In the genomic region with DNA sequence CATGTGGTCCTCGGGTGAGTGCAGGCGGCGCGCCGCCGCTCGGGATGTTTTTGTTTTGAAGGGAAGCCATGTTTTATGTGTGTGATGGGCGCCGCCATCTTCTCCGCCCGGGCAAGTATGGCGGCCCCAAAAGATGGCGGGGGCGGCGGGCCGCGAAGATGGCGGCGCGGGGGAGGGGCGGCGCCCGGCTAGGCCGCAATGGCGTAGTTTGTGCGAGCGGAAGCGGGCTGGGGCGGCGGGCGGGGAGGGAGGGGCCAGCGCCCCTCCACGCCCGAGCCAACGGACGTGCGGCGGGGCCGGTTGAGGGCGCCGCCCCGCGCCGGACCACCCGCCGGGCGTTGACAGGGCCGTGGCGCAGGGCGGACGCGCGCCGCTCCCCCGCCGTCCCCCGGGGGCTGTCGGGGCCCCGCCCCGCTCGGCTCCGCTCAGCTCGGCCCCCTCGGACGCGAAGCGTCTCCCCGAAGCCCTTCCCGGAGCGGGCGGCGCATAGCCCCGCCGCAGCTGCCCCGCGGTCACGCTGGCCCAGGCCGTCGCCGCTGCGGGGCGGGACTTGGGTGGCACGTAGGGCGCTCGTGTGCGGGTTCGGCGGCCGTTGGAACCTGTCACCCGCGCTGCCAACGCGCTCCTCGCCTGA, we compare ENCODE assay signal across 8 mouse cellular contexts. TPM values are rescaled to one million over a fixed set of nuclear protein-coding genes. Genes with fewer than 3 reads are reported as not detected.
DNase-seq lines count a peak whose midpoint lies in the region; ATAC-seq and TF ChIP-seq lines count a peak whose summit lies in the region.

No protein-coding gene starts in this region.

- H3K4me1 ChIP-seq in G1E (ENCODE audit: insufficient read depth, low read depth, low read length), result peaks cover 54% of the 10 kb centered on the region
- peaks cover 50% of the 10 kb centered on the region for H3K4me1 ChIP-seq in forebrain, embryonic 15.5 days
- peaks cover 17% of the 10 kb centered on the region for H3K4me1 ChIP-seq in lung, embryonic 16.5 days (replicated peaks; ENCODE audit: control insufficient read depth, insufficient read depth, low read length)
- 0 out of 2 replicates have a peak, but pooled peaks cover 2% of the 10 kb centered on the region for H3K4me1 ChIP-seq in thymus, adult 2 months (replicated peaks; ENCODE audit: control insufficient read depth, insufficient read depth, low read length)

- H3K36me3 ChIP-seq in G1E (replicated peaks), result peaks cover 44% of the 10 kb centered on the region
- no peaks in the 10 kb centered on the region for H3K36me3 ChIP-seq in forebrain, embryonic 15.5 days
- H3K36me3 ChIP-seq in lung, embryonic 16.5 days (ENCODE audit: control insufficient read depth, insufficient read depth, low read length), result no peaks in the 10 kb centered on the region; the same call in 1 of the 2 replicates
- H3K36me3 ChIP-seq in thymus, adult 2 months (ENCODE audit: control insufficient read depth, insufficient read depth, low read length), result no peaks in the 10 kb centered on the region

- H3K4me3 ChIP-seq in G1E (ENCODE audit: low read depth, low read length), result peak overlapping the region; percentile 100
- H3K4me3 ChIP-seq in forebrain, embryonic 15.5 days, result peak overlapping the region; percentile 97
- H3K4me3 ChIP-seq in lung, embryonic 16.5 days (ENCODE audit: low read length), result peak overlapping the region; percentile 98
- peak overlapping the region; percentile 91 for H3K4me3 ChIP-seq in thymus, adult 2 months (ENCODE audit: control insufficient read depth, insufficient read depth, low read length)

- TF ChIP-seq POLR2A in thymus, adult 2 months (IDR thresholded peaks at IDR 0.05; ENCODE audit: control insufficient read depth, extremely low read depth, insufficient read depth, low read length, poor library complexity), result 0 out of 2 replicates have a peak, but pooled peaks have one; percentile 46

- ATAC-seq in G1E (ENCODE audit: extremely low read depth, insufficient number of reproducible peaks, low FRiP score, poor library complexity, severe bottlenecking), result peak; percentile 16
- peak; percentile 74 for ATAC-seq in forebrain, embryonic 15.5 days (replicated peaks)
- ATAC-seq in lung, embryonic 16.5 days (ENCODE audit: low read depth), result peak; percentile 67

- intact Hi-C loops in heart, postnatal 36 days (cut with DNase I), result loop anchor here (2.0 to 10.0 kb wide), 4 partner anchors 37 to 609 kb away; a partner anchor contains a TSS

- under 1% methylated on average over 58 of the region's 94 CpGs for WGBS in forebrain, embryonic 15.5 days
- under 1% methylated on average over 57 of the region's 94 CpGs for WGBS in lung, embryonic 16.5 days
- under 1% methylated on average over 79 of the region's 94 CpGs for WGBS in thymus, adult 2 months

- no peaks in the 10 kb centered on the region for H3K27me3 ChIP-seq in G1E (ENCODE audit: insufficient read depth, low read length)
- H3K27me3 ChIP-seq in forebrain, embryonic 15.5 days, result no peaks in the 10 kb centered on the region
- no peaks in the 10 kb centered on the region for H3K27me3 ChIP-seq in lung, embryonic 16.5 days (ENCODE audit: control insufficient read depth, insufficient read depth, low read depth, low read length)
- no peaks in the 10 kb centered on the region for H3K27me3 ChIP-seq in thymus, adult 2 months (ENCODE audit: control insufficient read depth, insufficient read depth, low read length)

- DNase-seq in G1E (ENCODE audit: low spot score), result peak; percentile 79
- DNase-seq in cerebellum, adult 11-12 months, result peak; percentile 90
- peak; percentile 81 to 88 for DNase-seq in heart, postnatal 36 days
- DNase-seq in layer of hippocampus, adult 9-11 months, result peak; percentile 85
- peak; percentile 70 for DNase-seq in ovary, adult 18-20 months (ENCODE audit: low spot score)
- DNase-seq in thymus, adult 2 months, result peak; percentile 79

- H3K4me2 ChIP-seq in forebrain, embryonic 15.5 days (replicated peaks), result peak overlapping the region; percentile 79
- H3K4me2 ChIP-seq in lung, embryonic 16.5 days (ENCODE audit: low read depth, low read length), result peak overlapping the region; percentile 84

- no peak for TF ChIP-seq CTCF in G1E (IDR thresholded peaks at IDR 0.05; ENCODE audit: low read depth, low read length)
- no peak for TF ChIP-seq CTCF in thymus, adult 2 months (IDR thresholded peaks at IDR 0.05; ENCODE audit: borderline replicate concordance, control insufficient read depth, extremely low read depth, insufficient read depth, low read length, poor library complexity)

- no peaks in the 10 kb centered on the region; the same call in 1 of the 2 replicates for H3K9me3 ChIP-seq in G1E (replicated peaks)
- no peaks in the 10 kb centered on the region for H3K9me3 ChIP-seq in forebrain, embryonic 15.5 days
- no peaks in the 10 kb centered on the region for H3K9me3 ChIP-seq in lung, embryonic 16.5 days (ENCODE audit: control insufficient read depth, low read length)

- H3K27ac ChIP-seq in forebrain, embryonic 15.5 days (replicated peaks), result peak overlapping the region; percentile 99
- peak overlapping the region; percentile 99 for H3K27ac ChIP-seq in lung, embryonic 16.5 days (ENCODE audit: low read length)
- peak overlapping the region; percentile 87 for H3K27ac ChIP-seq in thymus, adult 2 months (ENCODE audit: control insufficient read depth, insufficient read depth, low read length)

- H3K9ac ChIP-seq in forebrain, embryonic 15.5 days (replicated peaks), result peak overlapping the region; percentile 91
- peak overlapping the region; percentile 96 for H3K9ac ChIP-seq in lung, embryonic 16.5 days (ENCODE audit: low read length)

RNA-seq across cellular contexts. Expression of a gene that starts 1.4 kb away (rescaled TPM):
- total RNA-seq in G1E (2014; fragmentation: Nextera tagmentation), result 169 and 193 TPM in 2 replicates
- total RNA-seq in G1E (2017), result 58.4 and 60.8 TPM in 2 replicates
- polyA plus RNA-seq in G1E (2012), result 59.3 and 79.8 TPM in 2 replicates
- polyA plus RNA-seq in forebrain, embryonic 15.5 days (2015; fragmentation: Nextera tagmentation; extraction: Ambion mirVana), result 17.2 and 18.7 TPM in 2 replicates
- 10 to 100 TPM; 38.3 to 42.7 TPM for total RNA-seq in heart, postnatal 36 days (2021)
- 14.6 and 14.9 TPM in 2 replicates for polyA plus RNA-seq in lung, embryonic 16.5 days (2015; fragmentation: Nextera tagmentation; extraction: Ambion mirVana)
- polyA plus RNA-seq in thymus, adult 2 months (2012; rRNA removed), result 37.8 and 48.3 TPM in 2 replicates

RNA-seq across cellular contexts. Expression of a gene that starts 41.5 kb away (rescaled TPM):
- total RNA-seq in G1E (2014; fragmentation: Nextera tagmentation) (not detected in 2 replicates), G1E (2017) (0.23 and 0.44 TPM in 2 replicates)
- 0.74 and 1.0 TPM in 2 replicates for polyA plus RNA-seq in G1E (2012)
- polyA plus RNA-seq in forebrain, embryonic 15.5 days (2015; fragmentation: Nextera tagmentation; extraction: Ambion mirVana), result 29.2 and 29.7 TPM in 2 replicates
- 10 to 100 TPM in 1 of 2 experiments, 1 to 10 TPM in 1; 8.5 to 10.7 TPM for total RNA-seq in heart, postnatal 36 days (2021)
- polyA plus RNA-seq in lung, embryonic 16.5 days (2015; fragmentation: Nextera tagmentation; extraction: Ambion mirVana), result 7.5 and 7.8 TPM in 2 replicates
- polyA plus RNA-seq in thymus, adult 2 months (2012; rRNA removed), result 20.4 and 24.4 TPM in 2 replicates

RNA-seq across cellular contexts. Expression of a gene that starts 41.7 kb away (rescaled TPM):
- 3.2 and 4.6 TPM in 2 replicates for total RNA-seq in G1E (2014; fragmentation: Nextera tagmentation)
- 4.1 and 4.2 TPM in 2 replicates for total RNA-seq in G1E (2017)
- 0.65 and 0.79 TPM in 2 replicates for polyA plus RNA-seq in G1E (2012)
- polyA plus RNA-seq in forebrain, embryonic 15.5 days (2015; fragmentation: Nextera tagmentation; extraction: Ambion mirVana), result 14.4 and 14.7 TPM in 2 replicates
- 1 to 10 TPM; 6.5 to 6.9 TPM for total RNA-seq in heart, postnatal 36 days (2021)
- 9.3 and 9.5 TPM in 2 replicates for polyA plus RNA-seq in lung, embryonic 16.5 days (2015; fragmentation: Nextera tagmentation; extraction: Ambion mirVana)
- polyA plus RNA-seq in thymus, adult 2 months (2012; rRNA removed), result 26.1 and 28.2 TPM in 2 replicates

Comparison
In these comparisons a context has a peak if more than half of its experiments do, and no peak if none do; other contexts are left out.
1. Peak in every context shown above with its lines: DNase-seq, ATAC-seq, H3K4me3 ChIP-seq and H3K27ac ChIP-seq.
2. ATAC-seq: peak in every context shown above with its lines; median percentile 74 in forebrain, embryonic 15.5 days; 67 in lung, embryonic 16.5 days; 16 in G1E.